12 mouse cellular contexts compared by ENCODE assay signal in the genomic region with DNA sequence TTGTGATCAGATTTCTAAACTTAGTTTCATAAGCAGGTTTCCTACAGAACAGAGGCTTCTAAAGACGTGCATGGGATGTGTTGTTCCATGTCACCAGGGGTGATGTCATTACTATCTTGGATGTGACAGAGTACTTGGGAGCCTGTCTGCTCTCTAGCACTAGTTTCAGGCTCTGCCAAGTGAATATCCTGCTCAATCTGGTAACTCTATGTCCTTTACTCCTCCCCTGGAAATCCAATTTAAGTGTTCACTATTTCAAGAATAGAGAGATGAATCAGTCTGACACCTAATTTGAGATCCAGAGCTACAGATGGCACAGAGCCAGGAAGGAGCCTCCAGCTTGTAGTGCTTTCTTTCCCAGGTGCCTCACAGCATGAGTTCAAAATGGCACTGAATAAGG. TPM values are rescaled to one million over a fixed set of nuclear protein-coding genes. Genes with fewer than 3 reads are reported as not detected.
DNase-seq lines count a peak whose midpoint lies in the region; ATAC-seq and TF ChIP-seq lines count a peak whose summit lies in the region.
"Had no signal": no experiment of that assay in that cellular context is flagged by ENCODE, and none has a peak within 500 bp of the region (broad histone marks: within the 10 kb centered on the region; RNA-seq: fewer than 3 reads in every experiment).

No protein-coding gene starts in this region.

- no peaks in the 10 kb centered on the region for H3K4me1 ChIP-seq in midbrain, postnatal 0 days (ENCODE audit: insufficient read depth, low read length)
- no peaks in the 10 kb centered on the region for H3K4me1 ChIP-seq in midbrain, embryonic 14.5 days (ENCODE audit: control insufficient read depth, insufficient read depth, low read length)
- no peaks in the 10 kb centered on the region for H3K4me1 ChIP-seq in heart, postnatal 0 days (ENCODE audit: control insufficient read depth, insufficient read depth)
- H3K4me1 ChIP-seq: embryonic facial prominence, embryonic 15.5 days had no signal

- ATAC-seq in midbrain, postnatal 0 days (ENCODE audit: low FRiP score): no peak
- no peak for ATAC-seq in midbrain, embryonic 14.5 days (ENCODE audit: low FRiP score, low TSS enrichment)
- ATAC-seq in heart, postnatal 0 days (ENCODE audit: insufficient read depth, low read depth): peak; percentile 94
- ATAC-seq: lung, postnatal 0 days had no signal

- H3K4me2 ChIP-seq in midbrain, postnatal 0 days (ENCODE audit: low read depth, low read length, poor library complexity, severe bottlenecking): no peak overlapping the region
- no peak overlapping the region for H3K4me2 ChIP-seq in midbrain, embryonic 14.5 days (ENCODE audit: low read length)
- no peak overlapping the region for H3K4me2 ChIP-seq in heart, postnatal 0 days (ENCODE audit: low read depth, low read length)
- H3K4me2 ChIP-seq: embryonic facial prominence, embryonic 15.5 days had no signal

- peaks cover 19% of the 10 kb centered on the region; the same call in 1 of the 2 replicates for H3K36me3 ChIP-seq in midbrain, postnatal 0 days (ENCODE audit: insufficient read depth, low read length)
- H3K36me3 ChIP-seq in midbrain, embryonic 14.5 days (ENCODE audit: control insufficient read depth, insufficient read depth, low read length): peaks cover 50% of the 10 kb centered on the region
- peaks cover 38% of the 10 kb centered on the region for H3K36me3 ChIP-seq in heart, postnatal 0 days (replicated peaks; ENCODE audit: control insufficient read depth, insufficient read depth, low read length)

- no peak for TF ChIP-seq EP300 in heart, postnatal 0 days (IDR thresholded peaks at IDR 0.05; ENCODE audit: low read depth)

- H3K4me3 ChIP-seq in midbrain, postnatal 0 days (ENCODE audit: low read depth, low read length): no peak overlapping the region
- no peak overlapping the region for H3K4me3 ChIP-seq in midbrain, embryonic 14.5 days (replicated peaks; ENCODE audit: low read depth, low read length)
- no peak overlapping the region for H3K4me3 ChIP-seq in heart, postnatal 0 days (ENCODE audit: low read depth, low read length)
- H3K4me3 ChIP-seq: embryonic facial prominence, embryonic 15.5 days; myocyte had no signal

- H3K9me3 ChIP-seq in midbrain, postnatal 0 days (ENCODE audit: low read length): no peaks in the 10 kb centered on the region
- H3K9me3 ChIP-seq in midbrain, embryonic 14.5 days (ENCODE audit: control insufficient read depth, low read length): no peaks in the 10 kb centered on the region
- H3K9me3 ChIP-seq in heart, postnatal 0 days (replicated peaks; ENCODE audit: control insufficient read depth, low read length): no peaks in the 10 kb centered on the region
- H3K9me3 ChIP-seq: embryonic facial prominence, embryonic 15.5 days had no signal

- 84% methylated on average over 1 of the region's 1 CpGs for WGBS in midbrain, postnatal 0 days
- 69% methylated on average over 1 of the region's 1 CpGs for WGBS in midbrain, embryonic 14.5 days
- 19% methylated on average over 1 of the region's 1 CpGs for WGBS in heart, postnatal 0 days

- no peak for TF ChIP-seq CTCF in midbrain, postnatal 0 days (IDR thresholded peaks at IDR 0.05)
- no peak for TF ChIP-seq CTCF in heart, postnatal 0 days (IDR thresholded peaks at IDR 0.05; ENCODE audit: low read depth)

- H3K27ac ChIP-seq in midbrain, postnatal 0 days (ENCODE audit: low read depth, low read length): no peak overlapping the region
- no peak overlapping the region for H3K27ac ChIP-seq in midbrain, embryonic 14.5 days (replicated peaks; ENCODE audit: low read depth, low read length)
- peak overlapping the region; percentile 80 for H3K27ac ChIP-seq in heart, postnatal 0 days (ENCODE audit: low read depth)
- H3K27ac ChIP-seq: embryonic facial prominence, embryonic 15.5 days had no signal

- no peaks in the 10 kb centered on the region for H3K27me3 ChIP-seq in midbrain, postnatal 0 days (ENCODE audit: insufficient read depth, low read length)
- H3K27me3 ChIP-seq in midbrain, embryonic 14.5 days (ENCODE audit: control insufficient read depth, insufficient read depth, low read length): no peaks in the 10 kb centered on the region
- no peaks in the 10 kb centered on the region for H3K27me3 ChIP-seq in heart, postnatal 0 days (ENCODE audit: control insufficient read depth, insufficient read depth, low read length)
- H3K27me3 ChIP-seq: embryonic facial prominence, embryonic 15.5 days had no signal

- no peak overlapping the region for H3K9ac ChIP-seq in midbrain, postnatal 0 days (replicated peaks; ENCODE audit: low read length, poor library complexity, severe bottlenecking)
- H3K9ac ChIP-seq in midbrain, embryonic 14.5 days (replicated peaks; ENCODE audit: low read length): no peak overlapping the region
- no peak overlapping the region for H3K9ac ChIP-seq in heart, postnatal 0 days (replicated peaks; ENCODE audit: low read depth, low read length)
- H3K9ac ChIP-seq: embryonic facial prominence, embryonic 15.5 days had no signal

- DNase-seq in midbrain, postnatal 0 days (ENCODE audit: low spot score): peak; percentile 10
- DNase-seq in midbrain, embryonic 14.5 days: no peak
- peak; percentile 57 for DNase-seq in fat pad, adult 2 months (ENCODE audit: extremely low read depth, low read depth, low spot score)
- DNase-seq in heart, postnatal 0 days (ENCODE audit: low spot score): peak; percentile 64
- peak; percentile 61 for DNase-seq in telencephalon, adult 2 months (ENCODE audit: low read depth, low spot score)
- DNase-seq in lung, postnatal 10 days: no peak
- DNase-seq in adrenal gland, postnatal 36 days: no peak
- no peak for DNase-seq in kidney, adult 8-10 months
- DNase-seq: adrenal gland, postnatal 25 days had no signal

RNA-seq across cellular contexts. Expression of a gene that starts 35.6 kb away (rescaled TPM):
- 92.0 and 99.8 TPM in 2 replicates for total RNA-seq in midbrain, postnatal 0 days (2014; rRNA removed)
- 80.2 and 81.3 TPM in 2 replicates for polyA plus RNA-seq in midbrain, postnatal 0 days (2015; fragmentation: Nextera tagmentation; extraction: Ambion mirVana)
- 73.1 and 75.9 TPM in 2 replicates for polyA plus RNA-seq in midbrain, embryonic 14.5 days (2014; fragmentation: Nextera tagmentation; extraction: Ambion mirVana)
- 34.1 and 39.5 TPM in 2 replicates for total RNA-seq in heart, postnatal 0 days (2014; rRNA removed; ENCODE audit: low replicate concordance)
- 23.2 and 23.9 TPM in 2 replicates for polyA plus RNA-seq in heart, postnatal 0 days (2015; fragmentation: Nextera tagmentation; extraction: Ambion mirVana)
- 10 to 100 TPM; 16.2 to 19.4 TPM for total RNA-seq in adrenal gland, postnatal 36 days (2021)

RNA-seq across cellular contexts. Expression of a gene that starts 41.8 kb away (rescaled TPM):
- 57.9 and 68.1 TPM in 2 replicates for total RNA-seq in midbrain, postnatal 0 days (2014; rRNA removed)
- 53.2 and 61.5 TPM in 2 replicates for polyA plus RNA-seq in midbrain, postnatal 0 days (2015; fragmentation: Nextera tagmentation; extraction: Ambion mirVana)
- polyA plus RNA-seq in midbrain, embryonic 14.5 days (2014; fragmentation: Nextera tagmentation; extraction: Ambion mirVana): 68.3 and 74.3 TPM in 2 replicates
- total RNA-seq in heart, postnatal 0 days (2014; rRNA removed; ENCODE audit: low replicate concordance): 36.6 and 43.2 TPM in 2 replicates
- polyA plus RNA-seq in heart, postnatal 0 days (2015; fragmentation: Nextera tagmentation; extraction: Ambion mirVana): 31.7 and 35.4 TPM in 2 replicates
- 10 to 100 TPM; 55.5 to 59.7 TPM for total RNA-seq in adrenal gland, postnatal 36 days (2021)

RNA-seq across cellular contexts. Expression of a gene that starts 54.7 kb away (rescaled TPM):
- total RNA-seq in midbrain, postnatal 0 days (2014; rRNA removed): 40.2 and 58.6 TPM in 2 replicates
- polyA plus RNA-seq in midbrain, postnatal 0 days (2015; fragmentation: Nextera tagmentation; extraction: Ambion mirVana): 34.0 and 41.4 TPM in 2 replicates
- 25.8 and 27.6 TPM in 2 replicates for polyA plus RNA-seq in midbrain, embryonic 14.5 days (2014; fragmentation: Nextera tagmentation; extraction: Ambion mirVana)
- total RNA-seq in heart, postnatal 0 days (2014; rRNA removed; ENCODE audit: low replicate concordance): 33.7 and 34.4 TPM in 2 replicates
- 24.4 and 28.0 TPM in 2 replicates for polyA plus RNA-seq in heart, postnatal 0 days (2015; fragmentation: Nextera tagmentation; extraction: Ambion mirVana)
- total RNA-seq in adrenal gland, postnatal 36 days (2021): 10 to 100 TPM; 29.6 to 41.4 TPM

Comparison
In these comparisons a context has a peak if more than half of its experiments do, and no peak if none do; other contexts are left out.
1. DNase-seq: peak in midbrain, postnatal 0 days (single experiment), fat pad, adult 2 months (single experiment), heart, postnatal 0 days (single experiment) and telencephalon, adult 2 months (single experiment); none in midbrain, embryonic 14.5 days (single experiment), lung, postnatal 10 days (single experiment), adrenal gland, postnatal 36 days (0 of 2) and kidney, adult 8-10 months (0 of 2).